In genomic region chr4:62487172-62487571, GRCm38 (mm10) we compare ENCODE assay signal across 21 mouse cellular contexts.
"Had no signal": no experiment of that assay in that cellular context is flagged by ENCODE, and none has a peak within 500 bp of the region (broad histone marks: within the 10 kb centered on the region; RNA-seq: fewer than 3 reads in every experiment).

No protein-coding gene starts in this region.

- H3K4me2 ChIP-seq: liver, embryonic 13.5 days; liver, embryonic 15.5 days; lung, embryonic 15.5 days; midbrain, embryonic 11.5 days; midbrain, embryonic 13.5 days; midbrain, embryonic 15.5 days; neural tube, embryonic 13.5 days; neural tube, embryonic 15.5 days had no signal

- H3K4me1 ChIP-seq: lung, embryonic 15.5 days; midbrain, embryonic 13.5 days; midbrain, embryonic 15.5 days; neural tube, embryonic 13.5 days; neural tube, embryonic 15.5 days had no signal

- H3K4me3 ChIP-seq: liver, embryonic 13.5 days; liver, embryonic 15.5 days; lung, embryonic 15.5 days; megakaryocyte, embryonic 14.5 days; midbrain, embryonic 13.5 days; midbrain, embryonic 15.5 days; neural tube, embryonic 13.5 days; neural tube, embryonic 15.5 days had no signal

- H3K27me3 ChIP-seq: lung, embryonic 15.5 days; midbrain, embryonic 15.5 days had no signal

- H3K27ac ChIP-seq: liver, embryonic 13.5 days; liver, embryonic 15.5 days; lung, embryonic 15.5 days; macrophage; midbrain, embryonic 13.5 days; midbrain, embryonic 15.5 days; neural tube, embryonic 13.5 days; neural tube, embryonic 15.5 days had no signal

- H3K9ac ChIP-seq: liver, embryonic 13.5 days; liver, embryonic 15.5 days; liver, postnatal 0 days; lung, embryonic 15.5 days; midbrain, embryonic 13.5 days; midbrain, embryonic 15.5 days; neural tube, embryonic 13.5 days; neural tube, embryonic 15.5 days had no signal

- DNase-seq: liver, embryonic 13.5 days; liver, postnatal 0 days; lung, adult 2 months; lung, postnatal 14 days; retina, postnatal 1 day; right cerebral cortex, adult 18-20 months; right cerebral cortex, postnatal 25 days; right cerebral cortex, postnatal 4 days; spleen, adult 18-20 months; thymus, adult 18-20 months; thymus, postnatal 14 days; thymus, postnatal 36 days had no signal

- ATAC-seq: liver, postnatal 0 days; midbrain, embryonic 13.5 days; midbrain, embryonic 15.5 days had no signal

- H3K36me3 ChIP-seq: liver, embryonic 13.5 days; liver, embryonic 15.5 days; lung, embryonic 15.5 days; midbrain, embryonic 13.5 days; midbrain, embryonic 15.5 days; neural tube, embryonic 13.5 days; neural tube, embryonic 15.5 days had no signal

- H3K9me3 ChIP-seq: liver, embryonic 13.5 days; liver, embryonic 15.5 days; lung, embryonic 15.5 days; megakaryocyte, embryonic 14.5 days; midbrain, embryonic 13.5 days; midbrain, embryonic 15.5 days; neural tube, embryonic 13.5 days; neural tube, embryonic 15.5 days had no signal
